Mouse (Mus musculus) C2C12 (cell line): ENCODE results near the gene Amdhd2. TPM values are rescaled to one million over a fixed set of nuclear protein-coding genes. Genes with fewer than 3 reads are reported as not detected.
A peak's percentile ranks its signal among the peaks of the same experiment; 100 is the strongest.

Source experiments
- H3K27me3 ChIP-seq: one replicate; pipeline ENCODE4 v1.6.1; 2011; ENCODE audit not compliant: control insufficient read depth, insufficient read depth, insufficient read length
- H3K36me3 ChIP-seq: one replicate; pipeline ENCODE4 v1.6.1; 2011; ENCODE audit not compliant: control insufficient read depth, insufficient read depth
- H3K4me3 ChIP-seq: one replicate; pipeline ENCODE4 v1.5.1; 2011; ENCODE audit warnings: mild to moderate bottlenecking, control low read depth; ENCODE audit not compliant: poor library complexity, insufficient read depth, severe bottlenecking
- H3K79me2 ChIP-seq: one replicate; pipeline ENCODE4 v1.6.1; 2011; ENCODE audit not compliant: control insufficient read depth, insufficient read depth
- H3K79me3 ChIP-seq: one replicate; pipeline ENCODE4 v1.6.1; 2011; ENCODE audit warnings: low read depth, control low read depth
- H3ac ChIP-seq: one replicate; pipeline ENCODE3; 2011; ENCODE audit warnings: low read depth; ENCODE audit not compliant: control insufficient read depth, insufficient read length
- CEBPB ChIP-seq: IDR thresholded peaks from one replicate; pipeline ENCODE4 v1.6.1; 2011; ENCODE audit warnings: low read depth, mild to moderate bottlenecking, control low read depth, moderate library complexity
- CTCF ChIP-seq: IDR thresholded peaks from one replicate; pipeline ENCODE4 v1.5.1; 2011; ENCODE audit not compliant: control insufficient read depth, insufficient read depth, insufficient read length
- FOSL1 ChIP-seq: IDR thresholded peaks from one replicate; pipeline ENCODE4 v1.8.0; 2011; ENCODE audit warnings: mild to moderate bottlenecking, low read length; ENCODE audit not compliant: poor library complexity, insufficient read depth, severe bottlenecking
- MAX ChIP-seq: IDR thresholded peaks from one replicate; pipeline ENCODE4 v1.6.1; 2011; ENCODE audit warnings: mild to moderate bottlenecking, control low read depth
- MYOD1 ChIP-seq: IDR thresholded peaks from one replicate; pipeline ENCODE4 v1.6.1; 2011; ENCODE audit warnings: low read depth; ENCODE audit not compliant: control insufficient read depth, insufficient read length
- MYOG ChIP-seq: IDR thresholded peaks from one replicate; pipeline ENCODE4 v1.6.1; 2011; ENCODE audit not compliant: control insufficient read depth, insufficient read length; ENCODE audit errors: extremely low read depth
- USF1 ChIP-seq: IDR thresholded peaks from one replicate; pipeline ENCODE4 v1.6.1; 2011; ENCODE audit warnings: low read depth, mild to moderate bottlenecking, control low read depth, moderate library complexity
- polyA plus RNA-seq: library from polyadenylated mRNA; unstranded; fragments of >200 nt; fragmentation: generic; extraction: Trizol; gene quantifications from one replicate; pipeline ENCODE4 v1.2.1, GENCODE M21; 2012; ENCODE audit warnings: missing spikeins

Gene Amdhd2
- polyA plus RNA-seq, 1 experiment = 41.9 TPM

DNA sequence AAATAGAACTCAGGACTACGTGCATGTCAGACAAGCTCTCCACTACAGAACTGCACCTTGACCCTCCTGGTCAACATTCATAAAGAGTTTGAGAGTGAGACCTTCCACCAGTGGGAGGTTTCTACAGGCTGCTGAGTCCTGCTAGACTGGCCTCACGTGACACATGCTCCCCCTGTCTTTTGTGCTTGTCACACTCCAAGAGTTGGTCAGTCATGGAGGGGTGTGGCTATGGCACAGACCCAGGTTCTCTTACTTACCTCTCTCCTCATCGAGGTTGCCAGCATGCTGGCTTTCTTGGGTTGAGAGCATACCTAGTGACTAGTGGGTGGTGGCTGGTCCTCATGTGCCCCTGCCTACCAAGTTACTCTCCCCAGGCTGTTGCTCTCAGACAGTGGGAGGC, 9.1 kb downstream of the Amdhd2 start:
- Histone ChIP-seq H3K4me3 (no peak overlapping the region), H3K27me3 (no peaks in the 10 kb centered on the region), H3K36me3 (peaks cover 4% of the 10 kb centered on the region), H3ac (no peak overlapping the region), H3K79me2 (no peaks in the 10 kb centered on the region), H3K79me3 (no peaks in the 10 kb centered on the region)
- TF ChIP-seq MAX (no peak), USF1 (no peak)

GRCm38 (mm10) chr17:24151890-24152563, 11.5 kb downstream of the Amdhd2 start:
- no peaks in the 10 kb centered on the region for H3K79me3 ChIP-seq
- H3ac ChIP-seq = no peak overlapping the region
- H3K79me2 ChIP-seq = no peaks in the 10 kb centered on the region
- no peaks in the 10 kb centered on the region for H3K36me3 ChIP-seq
- no peak overlapping the region for H3K4me3 ChIP-seq
- no peaks in the 10 kb centered on the region for H3K27me3 ChIP-seq
- TF ChIP-seq FOSL1 (no peak), MYOD1 (peak; percentile 41), CTCF (peak; percentile 93)

DNA sequence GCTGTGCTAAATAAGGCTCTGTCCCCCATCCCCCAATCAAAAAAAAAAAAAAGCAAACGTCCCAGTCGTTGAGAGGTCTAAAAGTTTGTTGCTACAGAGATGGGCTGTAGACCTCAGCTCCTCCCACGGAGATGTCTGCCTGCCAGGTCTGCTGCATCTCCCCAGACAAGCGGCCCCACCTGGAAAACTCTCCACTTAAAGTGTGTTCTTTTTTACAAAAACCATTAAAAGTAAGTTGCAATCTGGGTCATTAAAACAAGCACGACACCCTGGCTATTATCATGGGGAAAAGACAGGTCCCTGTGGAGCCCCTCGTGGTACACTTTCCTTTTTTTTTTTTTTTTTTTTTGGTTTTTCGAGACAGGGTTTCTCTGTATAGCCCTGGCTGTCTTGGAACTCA, 12.2 kb downstream of the Amdhd2 start:
- H3K79me2 ChIP-seq = no peaks in the 10 kb centered on the region
- H3K27me3 ChIP-seq = no peaks in the 10 kb centered on the region
- H3K4me3 ChIP-seq = no peak overlapping the region
- TF ChIP-seq CTCF = no peak
- TF ChIP-seq MAX = no peak
- no peak for TF ChIP-seq MYOD1
- TF ChIP-seq USF1 = no peak
- TF ChIP-seq FOSL1 = no peak
- no peak for TF ChIP-seq CEBPB
- no peak for TF ChIP-seq MYOG
- H3ac ChIP-seq = no peak overlapping the region
- no peaks in the 10 kb centered on the region for H3K36me3 ChIP-seq
- H3K79me3 ChIP-seq = no peaks in the 10 kb centered on the region

DNA sequence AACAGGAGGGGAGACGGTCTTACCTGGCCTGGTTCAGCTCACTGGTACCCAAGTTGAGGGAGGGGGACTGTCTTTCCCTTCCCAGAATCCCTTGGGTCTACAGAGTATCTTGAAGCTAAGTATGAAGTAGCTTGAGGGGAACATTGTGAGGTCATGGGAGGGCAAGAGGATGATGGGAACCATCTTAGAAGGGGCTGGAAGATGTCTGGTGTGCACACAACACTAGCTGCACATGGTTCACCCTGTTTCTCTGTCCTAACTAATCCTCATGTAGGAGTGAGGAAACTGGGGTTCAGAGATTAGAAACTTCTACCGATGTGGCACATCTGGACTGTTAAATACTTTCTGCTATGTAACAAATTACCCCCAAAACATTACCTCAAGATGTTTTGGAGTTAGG, 12.7 kb downstream of the Amdhd2 start, which contains the start of gene Pdpk1:
Gene Pdpk1, minus strand, starts transcription at position 101 of the 400 bp plus-strand sequence.
- no peaks in the 10 kb centered on the region for H3K27me3 ChIP-seq
- no peaks in the 10 kb centered on the region for H3K79me3 ChIP-seq
- no peak within 1 kb of the TSS for H3ac ChIP-seq
- TF ChIP-seq CTCF (no peak), MYOD1 (no peak), MAX (no peak), FOSL1 (no peak), CEBPB (no peak), USF1 (no peak), MYOG (no peak)
- H3K79me2 ChIP-seq = no peaks in the 10 kb centered on the region
- no peak within 1 kb of the TSS for H3K4me3 ChIP-seq
- no peaks in the 10 kb centered on the region for H3K36me3 ChIP-seq

- Histone ChIP-seq H3K27me3 (no peaks in the 10 kb centered on the region), H3K36me3 (no peaks in the 10 kb centered on the region), H3ac (no peak overlapping the region), H3K79me2 (no peaks in the 10 kb centered on the region), H3K4me3 (no peak overlapping the region), H3K79me3 (no peaks in the 10 kb centered on the region)
- TF ChIP-seq MYOG = no peak
- TF ChIP-seq CEBPB = no peak
- no peak for TF ChIP-seq CTCF
- TF ChIP-seq MAX = no peak
- no peak for TF ChIP-seq MYOD1
- TF ChIP-seq USF1 = no peak
- no peak for TF ChIP-seq FOSL1
Measured at GRCm38 (mm10) chr17:24149421-24149820, 14.1 kb downstream of the Amdhd2 start.

GRCm38 (mm10) chr17:24142897-24143296, 20.7 kb downstream of the Amdhd2 start:
- peaks cover 4% of the 10 kb centered on the region for H3K36me3 ChIP-seq
- TF ChIP-seq USF1 = no peak
- no peak for TF ChIP-seq FOSL1
- TF ChIP-seq MYOG = no peak
- no peak for TF ChIP-seq CEBPB
- no peak for TF ChIP-seq MYOD1
- no peaks in the 10 kb centered on the region for H3K27me3 ChIP-seq
- peaks cover 34% of the 10 kb centered on the region for H3K79me2 ChIP-seq
- H3K79me3 ChIP-seq = peaks cover 27% of the 10 kb centered on the region
- H3ac ChIP-seq = no peak overlapping the region
- H3K4me3 ChIP-seq = no peak overlapping the region
